Mouse (Mus musculus): ENCODE results near the gene Mov10l1.

GRCm38 (mm10) chr15:88964070-88964578 lies 18.6 kb upstream of the Mov10l1 start:
- TF ChIP-seq POLR2A (IDR thresholded peaks at IDR 0.05; ENCODE audit: extremely low read depth, insufficient read depth, low read length) (no peak), CTCF (IDR thresholded peaks at IDR 0.05; ENCODE audit: extremely low read depth, insufficient read depth, low read length) (no peak)
